Mouse (Mus musculus): ENCODE results near the gene Ppih. TPM values are rescaled to one million over a fixed set of nuclear protein-coding genes. Genes with fewer than 3 reads are reported as not detected.

Gene Ppih
- polyA plus RNA-seq, 1 experiment from 2014 or later: 78.4 TPM

DNA sequence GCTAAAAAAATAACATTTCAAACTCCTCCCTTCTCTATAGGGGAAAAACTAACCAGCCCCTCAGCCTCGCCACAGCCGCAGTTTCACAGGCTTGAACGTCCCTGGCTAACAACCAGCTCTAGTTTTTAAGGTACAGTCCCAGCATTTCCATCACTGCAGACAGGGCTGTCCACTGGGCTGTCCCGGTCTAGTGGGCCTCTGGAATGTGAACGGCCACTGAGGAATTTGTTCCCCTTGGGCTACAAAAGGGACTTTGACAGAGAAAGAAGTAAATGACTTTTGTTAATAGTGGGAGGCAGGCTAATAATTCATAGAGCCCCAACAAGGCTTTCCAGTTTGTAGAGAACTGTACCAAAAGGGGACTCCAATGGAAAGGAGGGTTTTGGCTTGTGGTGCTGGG lies 14.9 kb downstream of the Ppih start:
- H3K27me3 ChIP-seq: no peaks in the 10 kb centered on the region
- 72% methylated on average over 5 of the region's 5 CpGs for WGBS
- peaks cover 27% of the 10 kb centered on the region for H3K36me3 ChIP-seq
- no peak overlapping the region for H3K9ac ChIP-seq
- H3K9me3 ChIP-seq (replicated peaks): no peaks in the 10 kb centered on the region
- no peak overlapping the region for H3K27ac ChIP-seq
- H3K4me3 ChIP-seq: no peak overlapping the region
- H3K4me1 ChIP-seq: no peaks in the 10 kb centered on the region
- H3K4me2 ChIP-seq (replicated peaks): no peak overlapping the region
- no peak for ATAC-seq (ENCODE audit: low FRiP score)

DNA sequence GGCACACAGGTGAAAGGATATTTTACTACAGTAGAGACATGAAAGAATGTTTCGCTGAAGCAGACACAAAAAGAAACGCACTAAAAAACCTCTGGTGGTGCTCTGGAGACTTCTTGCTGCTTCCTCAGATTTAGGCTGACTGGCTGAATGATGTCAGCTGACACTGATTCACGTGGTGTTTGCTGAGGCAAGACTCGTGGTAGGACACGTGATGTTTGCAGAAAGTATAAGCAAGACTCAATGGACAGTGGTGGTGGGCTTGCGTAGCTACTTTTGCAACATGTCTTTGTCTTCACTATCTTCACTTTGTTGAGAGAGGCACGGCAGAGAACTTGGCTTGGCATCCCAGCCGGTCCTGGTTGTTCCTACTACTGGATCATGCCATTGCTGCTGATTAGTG lies 17.1 kb downstream of the Ppih start:
- Histone ChIP-seq H3K27ac (no peak overlapping the region), H3K4me1 (no peaks in the 10 kb centered on the region), H3K27me3 (no peaks in the 10 kb centered on the region), H3K4me3 (no peak overlapping the region), H3K9me3 (replicated peaks) (no peaks in the 10 kb centered on the region), H3K36me3 (peaks cover 16% of the 10 kb centered on the region), H3K4me2 (replicated peaks) (no peak overlapping the region), H3K9ac (no peak overlapping the region)
- WGBS: 89% methylated on average over 8 of the region's 8 CpGs
- ATAC-seq (ENCODE audit: low FRiP score): no peak

DNA sequence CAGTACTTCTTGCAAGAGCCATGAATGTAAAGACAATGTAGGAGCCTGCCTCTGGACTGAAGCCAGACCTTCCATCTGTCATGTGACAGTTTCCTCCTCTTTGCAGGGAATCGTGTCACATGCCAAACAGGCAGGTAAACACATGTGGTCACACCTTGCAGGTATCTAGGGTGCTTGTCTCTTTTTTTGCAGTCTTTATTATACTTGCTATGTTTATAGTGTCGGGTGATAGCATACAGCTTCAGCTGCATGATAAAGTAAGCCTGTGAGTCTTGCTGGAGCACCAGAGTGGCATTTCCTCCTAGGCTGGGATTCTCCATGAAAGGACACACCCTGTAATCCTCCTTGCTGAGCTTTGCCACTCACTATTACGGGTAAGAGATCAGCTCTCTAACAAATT lies 18.6 kb downstream of the Ppih start:
- H3K9ac ChIP-seq: no peak overlapping the region
- H3K36me3 ChIP-seq: peaks cover 2% of the 10 kb centered on the region
- ATAC-seq (ENCODE audit: low FRiP score): no peak
- H3K27ac ChIP-seq: no peak overlapping the region
- no peaks in the 10 kb centered on the region for H3K4me1 ChIP-seq
- no peaks in the 10 kb centered on the region for H3K27me3 ChIP-seq
- no peak overlapping the region for H3K4me3 ChIP-seq
- WGBS: 89% methylated on average over 3 of the region's 3 CpGs
- no peak overlapping the region for H3K4me2 ChIP-seq (replicated peaks)
- no peaks in the 10 kb centered on the region for H3K9me3 ChIP-seq (replicated peaks)

DNA sequence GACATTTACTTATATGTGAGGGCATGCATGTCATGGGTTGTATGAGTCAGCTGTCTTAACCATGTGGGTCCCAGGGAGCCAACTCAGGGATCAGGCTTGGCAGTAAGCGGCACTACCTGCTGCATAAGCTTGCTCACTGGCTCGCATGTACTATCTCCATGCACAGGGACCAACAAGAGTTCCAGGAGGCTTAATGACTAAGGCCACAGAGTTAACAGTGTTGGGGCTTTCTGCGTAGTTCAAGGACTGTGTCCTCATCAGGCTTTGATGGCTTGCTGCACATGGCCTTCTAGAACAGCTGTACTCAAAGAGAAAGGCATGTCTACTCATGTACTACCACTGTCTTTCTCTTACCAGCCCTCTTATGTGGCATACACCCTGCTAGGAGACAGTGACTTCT lies 19.6 kb downstream of the Ppih start:
- no peak overlapping the region for H3K27ac ChIP-seq
- no peak for ATAC-seq (ENCODE audit: low FRiP score)
- H3K36me3 ChIP-seq: no peaks in the 10 kb centered on the region
- H3K4me2 ChIP-seq (replicated peaks): no peak overlapping the region
- no peaks in the 10 kb centered on the region for H3K9me3 ChIP-seq (replicated peaks)
- WGBS: 95% methylated on average over 3 of the region's 3 CpGs
- H3K9ac ChIP-seq: no peak overlapping the region
- H3K4me3 ChIP-seq: no peak overlapping the region
- no peaks in the 10 kb centered on the region for H3K27me3 ChIP-seq
- peaks cover under 1% of the 10 kb centered on the region; the same call in 1 of the 2 replicates for H3K4me1 ChIP-seq

DNA sequence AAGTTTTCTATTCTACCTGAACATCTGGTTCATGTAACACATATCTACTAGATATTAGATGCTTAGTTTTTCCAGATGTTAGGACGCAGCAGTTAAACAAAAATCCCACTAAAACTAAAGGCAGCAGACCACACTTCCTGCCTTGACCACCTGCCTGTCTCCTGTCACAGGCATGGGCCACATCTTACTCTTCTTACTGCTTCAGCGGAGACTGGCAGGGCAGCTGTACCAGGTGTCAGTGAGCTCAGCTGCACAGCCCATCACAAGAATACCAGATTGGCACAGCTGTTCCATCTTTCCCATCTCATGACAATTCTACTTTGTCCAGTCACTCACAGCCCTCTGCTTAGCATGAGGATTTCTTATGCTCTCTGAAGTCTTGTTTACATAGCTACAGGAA lies 23.0 kb downstream of the Ppih start:
- Histone ChIP-seq H3K4me2 (replicated peaks) (no peak overlapping the region), H3K4me3 (no peak overlapping the region), H3K9ac (no peak overlapping the region), H3K9me3 (replicated peaks) (no peaks in the 10 kb centered on the region), H3K4me1 (peaks cover 12% of the 10 kb centered on the region), H3K27ac (no peak overlapping the region), H3K27me3 (no peaks in the 10 kb centered on the region), H3K36me3 (no peaks in the 10 kb centered on the region)
- no peak for ATAC-seq (ENCODE audit: low FRiP score)
- WGBS: 83% methylated on average over 2 of the region's 2 CpGs

DNA sequence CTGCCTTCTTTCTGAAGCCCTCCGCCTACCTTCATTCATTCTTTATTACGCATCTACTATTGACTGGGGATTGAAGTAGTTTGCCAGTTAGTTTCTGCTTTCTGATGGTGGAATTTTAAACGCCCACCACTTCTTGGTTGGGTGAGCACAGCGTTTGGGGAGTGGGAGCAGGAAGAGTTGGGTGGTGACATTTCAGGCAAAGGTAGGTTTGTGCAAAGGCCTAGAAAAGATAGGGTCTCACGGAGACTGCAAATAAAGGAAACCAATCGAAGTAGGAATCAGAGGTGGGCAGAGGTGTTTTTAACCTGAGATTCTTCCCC lies 25.3 kb downstream of the Ppih start:
- no peak for ATAC-seq (ENCODE audit: low FRiP score)
- WGBS: 10% methylated on average over 6 of the region's 6 CpGs
- H3K27ac ChIP-seq: peak overlapping the region; percentile 86

DNA sequence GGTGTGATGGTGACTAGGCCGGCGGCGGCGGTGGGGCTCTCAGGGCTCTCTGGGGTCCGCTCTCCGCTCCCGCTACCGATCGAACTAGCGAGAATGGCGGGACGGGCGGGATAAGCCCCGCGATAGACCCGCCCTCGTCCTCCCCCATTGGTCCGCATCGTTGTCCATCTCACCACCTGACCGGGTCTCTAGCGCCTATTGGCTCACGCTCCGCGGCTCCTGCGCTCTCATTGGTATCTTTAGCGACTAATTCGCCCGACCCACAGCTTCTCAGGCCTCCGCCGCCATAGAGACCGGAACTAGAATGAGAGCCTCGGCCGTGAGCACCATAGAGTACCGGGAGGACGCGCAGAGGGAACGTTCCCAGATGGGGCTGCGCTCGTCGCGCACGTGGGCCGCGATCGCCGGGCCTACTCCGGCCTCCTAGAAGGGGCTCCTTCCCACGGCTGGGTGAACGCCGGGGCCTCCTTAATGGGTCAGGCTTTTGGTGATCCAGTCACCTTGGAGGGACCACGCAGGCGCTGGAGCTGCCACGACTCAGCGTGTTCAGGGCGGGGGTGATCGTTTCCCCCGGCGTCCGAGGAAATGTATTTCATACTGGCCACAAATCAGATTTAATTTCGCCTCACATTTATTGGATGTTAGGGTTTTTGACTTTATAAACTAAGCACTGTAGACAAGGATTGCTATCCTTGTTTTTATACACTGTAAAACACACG lies 25.8 kb downstream of the Ppih start, which contains the start of gene Ybx1:
Ybx1 (minus strand) TSS at position 190 of the 719 bp plus-strand sequence.
- under 1% methylated on average over 60 of the region's 61 CpGs for WGBS
- peak within 1 kb of the TSS; percentile 91 for H3K27ac ChIP-seq
- H3K4me3 ChIP-seq: peak within 1 kb of the TSS; percentile 82
- peak; percentile 99 for ATAC-seq (ENCODE audit: low FRiP score)
- peaks cover 5% of the 10 kb centered on the region; the same call in 1 of the 2 replicates for H3K36me3 ChIP-seq
- peak within 1 kb of the TSS; percentile 78 for H3K4me2 ChIP-seq (replicated peaks)
- peaks cover 28% of the 10 kb centered on the region for H3K4me1 ChIP-seq
- no peaks in the 10 kb centered on the region for H3K9me3 ChIP-seq (replicated peaks)
- H3K9ac ChIP-seq: peak within 1 kb of the TSS; percentile 98
- H3K27me3 ChIP-seq: no peaks in the 10 kb centered on the region

More for the DNA sequence above, 25.3 kb downstream of the Ppih start:
- H3K9ac ChIP-seq: peak overlapping the region; percentile 64
- H3K36me3 ChIP-seq: peaks cover 5% of the 10 kb centered on the region; the same call in 1 of the 2 replicates
- peak overlapping the region; percentile 82 for H3K4me3 ChIP-seq
- peaks cover 28% of the 10 kb centered on the region for H3K4me1 ChIP-seq
- peak overlapping the region; percentile 52 for H3K4me2 ChIP-seq (replicated peaks)
- H3K27me3 ChIP-seq: no peaks in the 10 kb centered on the region
- no peaks in the 10 kb centered on the region for H3K9me3 ChIP-seq (replicated peaks)

DNA sequence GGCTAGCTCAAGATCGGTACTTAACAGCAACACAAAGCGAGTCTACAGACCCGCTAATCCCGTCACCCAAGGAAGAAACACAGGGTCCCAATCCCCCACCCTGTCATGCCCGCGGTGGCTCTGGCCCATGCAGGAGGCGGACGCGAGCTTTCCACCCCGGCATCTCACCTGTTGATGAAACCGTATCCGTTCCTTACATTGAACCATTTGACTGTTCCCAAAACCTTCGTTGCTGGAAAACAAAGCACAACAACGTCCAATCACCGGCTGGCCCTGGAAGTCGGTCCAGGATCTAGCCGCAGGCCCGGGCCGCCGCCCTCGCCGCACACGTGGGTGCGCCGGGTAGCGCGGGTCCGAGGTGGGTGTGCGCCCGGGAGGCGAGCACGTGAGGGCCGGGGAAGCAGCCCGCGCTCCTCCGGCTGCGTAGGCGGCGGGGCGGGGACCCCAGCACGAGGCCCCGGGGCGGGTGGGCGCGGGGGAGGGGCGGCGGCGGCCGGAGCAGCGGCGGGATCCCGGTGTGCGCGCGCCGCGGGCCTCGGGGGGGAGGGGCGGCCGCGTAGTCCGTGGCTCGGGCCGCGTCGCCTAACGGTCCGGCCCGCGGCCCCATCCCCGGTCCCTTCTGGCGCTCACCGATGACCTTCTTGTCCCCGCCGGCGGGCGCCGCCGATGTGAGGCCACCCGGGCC lies 26.6 kb downstream of the Ppih start:
- H3K9me3 ChIP-seq (replicated peaks): no peaks in the 10 kb centered on the region
- H3K4me3 ChIP-seq: peak overlapping the region; percentile 82
- H3K9ac ChIP-seq: peak overlapping the region; percentile 98
- H3K27me3 ChIP-seq: no peaks in the 10 kb centered on the region
- peak overlapping the region; percentile 78 for H3K4me2 ChIP-seq (replicated peaks)
- H3K36me3 ChIP-seq: peaks cover 5% of the 10 kb centered on the region; the same call in 1 of the 2 replicates
- peak overlapping the region; percentile 91 for H3K27ac ChIP-seq
- under 1% methylated on average over 63 of the region's 80 CpGs for WGBS
- peaks cover 28% of the 10 kb centered on the region for H3K4me1 ChIP-seq
- ATAC-seq (ENCODE audit: low FRiP score): peak; percentile 31

DNA sequence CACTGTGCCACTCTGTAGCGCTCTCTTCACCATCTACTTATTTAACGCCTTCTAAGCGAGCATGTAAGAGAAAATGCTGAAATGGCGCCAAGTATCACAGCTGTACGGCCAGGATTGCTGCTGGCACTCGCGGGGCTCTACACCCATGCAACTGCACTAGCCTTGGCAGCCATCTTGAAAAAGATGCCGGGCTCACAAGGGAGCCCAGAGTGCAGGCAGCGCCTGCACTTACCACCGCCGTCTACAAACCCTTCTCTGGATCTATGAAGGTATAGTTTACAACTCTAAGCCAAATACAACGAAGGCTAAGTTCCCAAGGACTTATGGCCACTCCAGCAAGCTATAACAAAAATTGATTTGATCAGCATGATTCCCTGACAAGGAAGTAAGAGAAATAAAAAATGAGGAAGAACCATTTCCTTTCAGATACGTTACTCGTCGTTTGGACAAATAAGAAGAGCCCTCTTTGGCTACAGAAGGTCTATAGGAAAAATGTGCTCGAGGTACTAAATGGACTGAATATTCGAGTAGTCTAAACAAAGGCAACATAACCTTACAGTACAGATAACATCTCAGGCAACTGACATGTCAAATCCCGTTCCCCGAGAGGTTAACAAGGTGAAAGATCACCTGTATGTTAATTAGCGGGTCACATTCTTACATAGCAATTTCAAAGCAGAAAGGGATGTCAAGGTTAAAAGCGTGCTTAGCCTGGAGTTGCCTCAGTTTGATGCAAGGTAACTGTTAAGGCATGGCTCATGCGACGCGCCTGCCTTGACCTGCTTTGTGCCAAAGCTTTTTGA lies 27.4 kb downstream of the Ppih start:
- WGBS: 2% methylated on average over 24 of the region's 24 CpGs
- peak overlapping the region; percentile 98 for H3K9ac ChIP-seq
- peak overlapping the region; percentile 91 for H3K27ac ChIP-seq
- H3K36me3 ChIP-seq: peaks cover 9% of the 10 kb centered on the region; the same call in 1 of the 2 replicates
- H3K9me3 ChIP-seq (replicated peaks): no peaks in the 10 kb centered on the region
- H3K4me1 ChIP-seq: peaks cover 28% of the 10 kb centered on the region
- no peaks in the 10 kb centered on the region for H3K27me3 ChIP-seq
- H3K4me2 ChIP-seq (replicated peaks): peak overlapping the region; percentile 78
- ATAC-seq (ENCODE audit: low FRiP score): no peak
- H3K4me3 ChIP-seq: peak overlapping the region; percentile 82

DNA sequence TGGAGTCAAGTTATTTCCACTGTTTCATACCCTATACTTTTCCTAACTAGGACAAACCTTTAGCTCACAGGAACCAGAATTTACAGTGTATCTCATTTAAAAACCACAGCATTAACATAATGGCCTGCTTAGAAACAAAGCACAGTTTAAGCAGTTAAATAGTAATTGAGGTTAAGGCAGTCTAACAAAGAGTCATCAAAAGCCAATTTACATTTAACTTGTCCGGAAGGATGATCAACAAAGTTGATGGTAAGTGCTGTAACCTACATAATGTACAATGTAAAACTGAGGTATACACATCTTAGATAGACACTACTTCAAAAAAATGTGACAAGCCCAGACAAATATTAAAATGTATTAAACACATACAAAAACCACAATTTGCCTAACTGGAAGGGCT lies 28.4 kb downstream of the Ppih start:
- H3K4me2 ChIP-seq (replicated peaks): peak overlapping the region; percentile 78
- H3K27ac ChIP-seq: no peak overlapping the region
- H3K9me3 ChIP-seq (replicated peaks): no peaks in the 10 kb centered on the region
- WGBS: 75% methylated on average over 1 of the region's 1 CpGs
- H3K4me3 ChIP-seq: peak overlapping the region; percentile 82
- ATAC-seq (ENCODE audit: low FRiP score): no peak
- H3K9ac ChIP-seq: peak overlapping the region; percentile 98; the same call in 1 of the 2 replicates
- peaks cover 28% of the 10 kb centered on the region for H3K4me1 ChIP-seq
- H3K36me3 ChIP-seq: peaks cover 9% of the 10 kb centered on the region; the same call in 1 of the 2 replicates
- no peaks in the 10 kb centered on the region for H3K27me3 ChIP-seq

DNA sequence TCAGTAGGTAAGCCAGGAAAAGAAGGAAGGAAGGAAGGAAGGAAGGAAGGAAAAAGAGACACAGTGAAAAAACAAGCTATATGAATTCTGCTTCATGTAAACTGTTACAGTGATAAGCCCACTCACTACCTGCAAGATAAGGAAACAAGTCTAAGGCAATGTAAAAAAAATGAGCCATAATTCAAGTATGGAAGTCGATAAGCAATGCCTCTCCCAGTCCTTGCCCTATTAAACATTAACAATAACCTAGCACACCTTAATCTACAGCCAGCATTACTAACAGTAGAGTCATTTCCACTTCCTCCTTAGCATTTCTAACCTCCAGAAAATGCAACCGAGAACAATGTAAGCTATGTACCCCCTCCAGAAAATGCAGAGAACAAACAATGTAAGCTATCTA lies 35.0 kb downstream of the Ppih start:
- H3K9ac ChIP-seq: no peak overlapping the region
- H3K4me1 ChIP-seq: 0 out of 2 replicates have a peak, but pooled peaks cover 1% of the 10 kb centered on the region
- no peaks in the 10 kb centered on the region for H3K9me3 ChIP-seq (replicated peaks)
- peaks cover 49% of the 10 kb centered on the region for H3K36me3 ChIP-seq
- H3K27me3 ChIP-seq: no peaks in the 10 kb centered on the region
- no peak overlapping the region for H3K4me3 ChIP-seq
- H3K27ac ChIP-seq: no peak overlapping the region
- no peak overlapping the region for H3K4me2 ChIP-seq (replicated peaks)
- ATAC-seq (ENCODE audit: low FRiP score): no peak
- 87% methylated on average over 2 of the region's 2 CpGs for WGBS

DNA sequence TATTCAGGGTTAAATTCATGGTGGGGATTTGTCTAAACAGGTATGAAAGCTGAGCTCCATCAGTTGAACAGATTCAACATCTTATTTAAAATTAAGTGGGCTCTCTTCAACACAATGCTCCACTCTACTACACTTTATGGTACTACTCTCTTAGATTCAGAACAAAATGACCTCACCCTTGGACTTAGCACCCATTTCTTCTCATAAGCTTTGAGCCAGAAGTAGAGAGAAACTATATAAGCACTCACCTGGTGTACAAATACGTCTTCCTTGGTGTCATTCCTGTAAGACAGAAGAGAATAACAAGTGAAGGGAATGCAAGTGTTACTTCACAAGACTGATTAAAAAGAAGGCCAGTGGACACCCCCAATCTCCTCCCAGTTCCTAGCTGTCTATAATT lies 35.5 kb downstream of the Ppih start:
- Histone ChIP-seq H3K9me3 (replicated peaks) (no peaks in the 10 kb centered on the region), H3K4me1 (no peaks in the 10 kb centered on the region), H3K36me3 (peaks cover 54% of the 10 kb centered on the region), H3K9ac (no peak overlapping the region), H3K27ac (no peak overlapping the region), H3K4me2 (replicated peaks) (no peak overlapping the region), H3K4me3 (no peak overlapping the region), H3K27me3 (no peaks in the 10 kb centered on the region)
- 91% methylated on average over 1 of the region's 1 CpGs for WGBS
- no peak for ATAC-seq (ENCODE audit: low FRiP score)

Data from hindbrain, embryonic 12.5 days (tissue).